Mouse (Mus musculus) spleen, postnatal 4 days (tissue): ENCODE data around the gene Mrgprh.
"Not testable (repeated sequence)": the region's sequence is repeated elsewhere in the genome, so short reads cannot be mapped to it uniquely, and the experiment has no call there.

ENCODE experiments used
- DNase-seq, 2 experiments: peaks; one replicate each; pipeline ENCODE4 v3.0.0; 2022; ENCODE audit warnings: low spot score in 2 of 2

The Mrgprh gene

GRCm38 (mm10) chr17:12868640-12869039, 7.2 kb upstream of the Mrgprh start:
- no peak for DNase-seq

DNA sequence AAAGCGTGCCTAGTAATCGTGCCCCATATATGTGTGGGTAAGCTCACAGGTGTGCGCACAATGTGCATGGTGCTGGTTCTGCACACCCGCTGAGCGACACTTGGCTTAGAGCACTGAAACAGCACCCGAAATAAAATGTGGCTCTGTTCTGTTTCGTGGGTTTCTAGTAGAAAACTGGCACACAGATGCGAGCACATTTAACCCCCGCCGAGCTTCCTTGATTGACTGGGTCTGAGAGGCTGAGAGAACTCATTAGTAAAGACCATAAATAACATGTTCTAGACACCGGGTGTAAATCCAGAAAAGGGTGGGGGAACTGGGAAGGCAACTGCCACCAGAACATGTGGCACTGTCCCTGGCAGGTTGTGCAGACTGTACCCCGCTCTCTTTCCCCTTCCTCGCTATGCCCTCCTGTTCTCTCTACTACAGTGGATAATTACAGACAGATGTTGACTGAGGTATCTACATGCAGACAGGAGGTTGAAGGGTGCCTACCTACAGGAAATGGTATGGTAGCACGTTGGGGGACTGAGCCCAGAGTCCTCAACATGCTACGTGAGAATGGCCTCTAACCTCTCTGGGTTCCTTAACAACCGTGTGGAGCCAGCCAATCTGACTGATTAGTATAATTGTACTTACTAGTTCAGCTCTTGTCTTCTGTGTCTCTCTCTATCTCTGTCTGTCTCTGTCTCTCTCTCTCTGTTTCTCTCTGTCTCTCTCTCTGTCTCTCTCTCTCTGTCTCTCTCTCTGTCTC, 3.4 kb upstream of the Mrgprh start:
- no peak for DNase-seq

DNA sequence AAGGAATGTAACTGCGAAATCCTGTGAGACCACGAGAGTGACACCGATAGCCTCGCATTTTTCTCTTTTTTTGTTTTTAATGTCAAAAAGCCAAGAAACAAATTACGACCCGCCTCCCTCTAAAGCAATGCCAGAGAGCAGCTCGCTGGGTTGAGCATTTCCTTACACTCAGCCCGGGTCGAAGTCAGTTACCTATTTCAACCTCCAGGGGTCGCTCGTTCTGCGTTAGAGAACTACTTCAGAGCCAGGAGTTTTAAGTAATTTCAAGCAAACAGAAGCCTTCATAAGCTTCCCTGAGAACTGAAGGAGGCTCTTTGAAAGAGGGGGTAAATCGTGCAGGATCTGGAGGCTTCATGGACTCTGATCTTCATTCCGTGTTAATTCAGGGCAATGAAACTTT, 4.3 kb downstream of the Mrgprh start:
- peak; percentile 74 to 88 for DNase-seq

GRCm38 (mm10) chr17:12881216-12881615, 5.4 kb downstream of the Mrgprh start:
- DNase-seq: no peak

GRCm38 (mm10) chr17:12886620-12887019, 10.8 kb downstream of the Mrgprh start:
- DNase-seq: no peak

DNA sequence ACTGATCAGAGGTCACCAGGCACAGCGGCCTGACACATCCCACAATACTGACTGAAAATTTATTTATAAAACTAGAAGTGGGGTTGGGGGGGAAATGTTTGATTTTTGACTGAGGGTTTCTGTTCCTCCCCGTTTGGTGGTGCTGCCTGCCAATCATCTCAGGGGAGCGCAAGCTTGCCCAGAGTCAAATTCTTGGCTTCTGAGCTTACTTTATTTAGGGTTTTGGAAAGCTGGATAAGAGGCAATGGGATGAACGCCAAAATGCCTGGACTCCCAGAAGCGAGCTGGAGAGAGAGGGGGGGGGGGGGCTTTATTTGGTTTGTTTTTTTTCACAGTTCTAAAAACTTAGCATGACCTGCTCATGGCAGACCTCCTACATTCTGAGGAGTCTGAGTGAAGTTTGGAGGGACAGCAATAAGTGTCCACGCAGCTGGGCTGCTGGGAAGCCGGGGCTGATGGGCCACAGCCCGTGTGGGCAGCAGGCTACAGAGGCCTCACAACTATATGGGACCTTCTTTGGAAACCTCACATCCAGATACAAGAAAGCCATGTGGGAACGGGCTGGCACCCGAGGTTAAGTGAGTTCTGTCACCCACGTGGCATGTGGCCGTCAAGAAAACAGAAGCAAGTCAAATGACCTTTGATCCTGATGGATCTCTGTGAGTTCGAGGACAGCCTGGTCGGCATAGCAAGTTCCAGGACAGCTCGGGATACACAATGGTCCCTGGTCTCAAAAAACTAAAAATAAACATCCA, 11.4 kb downstream of the Mrgprh start:
- DNase-seq: no peak

- no peak for DNase-seq
These were observed 15.2 kb downstream of the Mrgprh start for GRCm38 (mm10) chr17:12891054-12891453.

DNA sequence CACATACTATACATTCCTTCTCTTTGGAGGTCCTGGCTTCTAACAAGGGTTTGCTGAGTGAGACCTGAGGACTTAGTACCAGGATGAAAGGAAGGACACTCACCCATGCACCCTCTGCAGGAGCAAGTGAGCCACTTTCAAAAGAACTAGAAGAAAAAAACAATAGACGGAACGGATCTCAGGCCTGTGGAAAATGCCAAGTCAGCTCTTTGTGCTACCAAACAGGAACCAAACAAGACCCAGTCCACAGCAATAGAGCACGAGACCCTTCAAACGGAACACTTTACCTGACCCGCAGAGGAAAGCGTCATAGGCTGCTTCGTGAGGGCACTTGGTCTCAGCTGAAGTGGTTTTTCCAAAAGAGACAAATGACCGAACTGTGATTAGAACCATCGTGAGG, 16.2 kb downstream of the Mrgprh start:
- DNase-seq: no peak

DNA sequence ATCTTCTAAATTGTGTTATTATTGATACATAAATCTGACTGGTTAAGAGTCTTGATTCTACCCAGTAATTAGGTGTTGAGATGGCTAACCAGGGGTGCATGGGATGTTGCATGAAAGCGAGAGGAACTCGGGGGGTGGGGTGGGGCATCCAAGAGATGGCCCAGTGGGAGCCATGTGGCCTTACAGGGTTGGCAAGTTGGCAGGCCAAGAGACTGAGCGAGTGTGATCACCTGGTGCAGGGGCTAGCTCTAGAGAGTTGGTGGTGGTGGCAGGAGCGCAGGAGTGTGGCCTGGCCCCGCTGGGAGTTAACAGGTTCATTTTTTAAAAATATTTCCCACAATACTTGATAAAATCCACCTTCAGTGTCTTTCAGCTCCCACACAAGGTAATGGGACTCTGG, 21.8 kb downstream of the Mrgprh start:
- DNase-seq: no peak

- DNase-seq: not testable (repeated sequence)
These were observed 22.8 kb downstream of the Mrgprh start for GRCm38 (mm10) chr17:12898607-12899006.

DNA sequence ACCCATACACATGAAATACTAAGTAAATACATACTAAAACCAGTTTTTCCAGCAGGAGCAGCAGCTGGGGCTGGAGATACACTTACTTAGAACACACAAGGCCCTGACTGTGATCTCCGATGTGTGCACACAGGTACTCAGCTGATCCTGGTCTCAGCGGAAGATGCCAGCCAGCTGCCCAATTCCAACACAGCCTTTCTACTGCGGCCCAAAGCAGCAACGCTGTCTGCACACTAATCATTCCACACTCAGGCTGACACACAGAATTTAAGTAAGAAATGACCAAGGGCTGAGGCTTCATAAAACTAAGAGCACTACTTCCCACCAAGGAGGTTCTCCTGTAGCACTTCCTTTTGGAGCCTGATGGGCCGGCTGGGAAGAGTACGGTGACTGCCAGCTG, 26.5 kb downstream of the Mrgprh start:
- no peak for DNase-seq

DNA sequence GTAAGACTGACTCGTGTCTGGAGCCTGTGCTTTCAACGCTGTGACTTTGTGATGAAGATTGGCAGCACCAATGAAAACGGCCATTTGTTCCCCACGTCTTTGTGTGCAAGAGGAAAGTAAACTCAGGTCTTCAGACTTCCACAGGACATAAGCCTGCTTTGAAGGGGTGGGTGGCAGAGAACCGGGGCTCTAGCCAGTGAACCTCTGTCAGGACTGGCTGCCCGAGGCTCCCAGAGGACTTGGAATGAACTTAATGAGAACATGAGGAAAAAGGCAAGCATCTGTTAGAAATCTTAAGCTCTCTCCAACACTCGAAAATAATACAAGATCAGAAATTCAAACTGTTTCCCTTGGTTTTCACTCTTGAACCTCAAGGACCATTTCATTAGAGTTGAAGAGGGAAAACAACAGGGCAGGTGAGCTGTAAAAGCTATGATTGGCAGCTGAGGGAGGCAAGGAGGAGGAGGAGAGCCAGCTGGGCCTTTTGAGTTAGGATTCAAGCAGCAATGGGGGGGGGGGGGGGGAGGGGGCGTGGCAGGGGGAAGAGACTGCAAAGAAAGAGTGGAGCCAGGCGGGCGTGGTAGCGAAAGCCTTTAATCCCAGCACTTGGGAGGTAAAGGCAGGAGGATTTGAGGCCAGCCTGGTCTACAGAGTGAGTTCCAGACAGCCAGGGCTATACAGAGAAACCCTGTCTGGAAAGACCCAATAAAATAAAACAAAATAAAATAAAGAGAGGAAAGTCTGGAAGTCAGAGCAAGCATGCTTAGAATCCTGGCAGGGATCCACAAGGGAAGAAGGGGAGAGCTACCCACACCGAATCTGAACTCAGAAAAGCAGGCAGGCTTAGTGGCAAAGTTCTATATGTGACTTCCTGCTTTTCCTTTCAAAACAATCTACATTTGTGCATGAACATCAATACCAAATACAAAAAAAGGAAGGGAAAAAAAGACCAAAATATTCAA, 27.8 kb downstream of the Mrgprh start:
- no peak for DNase-seq

GRCm38 (mm10) chr17:12904349-12904748, 28.5 kb downstream of the Mrgprh start:
- DNase-seq: no peak

GRCm38 (mm10) chr17:12905810-12906209, 30.0 kb downstream of the Mrgprh start:
- DNase-seq: no peak

GRCm38 (mm10) chr17:12906436-12906835, 30.6 kb downstream of the Mrgprh start:
- DNase-seq: no peak

DNA sequence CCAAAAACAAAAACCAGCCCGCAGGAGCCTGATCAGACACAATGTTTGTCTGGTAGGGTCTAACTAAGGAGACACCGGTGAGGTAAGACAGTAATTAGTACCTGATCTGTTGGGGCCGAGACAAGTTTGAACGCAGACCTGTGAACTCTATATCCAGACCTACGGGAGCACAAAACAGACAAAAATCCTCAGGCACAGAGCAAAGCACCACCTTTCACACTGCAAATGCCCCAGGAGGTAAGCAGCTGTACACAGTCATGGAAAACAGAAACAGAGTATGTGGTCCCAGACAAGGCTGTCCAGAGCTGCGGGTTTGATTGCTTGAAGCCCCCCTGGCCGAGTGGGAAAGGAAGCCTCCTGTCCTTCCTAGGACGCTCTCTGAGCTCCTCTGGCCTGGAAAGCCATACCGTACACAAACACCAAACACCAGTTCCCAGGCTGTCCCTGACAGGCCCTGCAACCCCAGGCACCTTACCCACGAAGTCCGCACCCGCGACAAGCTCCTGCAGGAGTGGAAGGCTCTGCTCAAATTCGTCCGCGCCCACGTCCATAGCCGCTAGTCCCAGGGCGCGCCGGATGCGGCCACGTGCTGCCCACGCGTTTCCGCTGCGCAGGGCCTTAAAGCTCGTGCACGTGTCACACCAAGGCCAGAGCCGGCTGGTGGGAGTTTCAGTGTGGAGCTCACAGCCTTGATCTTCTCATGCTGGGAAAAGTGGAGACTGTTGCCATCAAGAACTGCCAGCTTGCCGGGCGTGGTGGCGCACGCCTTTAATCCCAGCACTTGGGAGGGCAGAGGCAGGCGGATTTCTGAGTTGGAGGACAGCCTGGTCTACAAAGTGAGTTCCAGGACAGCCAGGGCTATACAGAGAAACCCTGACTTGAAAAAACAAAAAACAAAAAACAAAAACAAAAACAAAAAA, 33.8 kb downstream of the Mrgprh start, which contains the start of gene Pnldc1:
Gene Pnldc1, minus strand, starts transcription at position 870 of the 920 bp plus-strand sequence.
- DNase-seq: no peak

DNA sequence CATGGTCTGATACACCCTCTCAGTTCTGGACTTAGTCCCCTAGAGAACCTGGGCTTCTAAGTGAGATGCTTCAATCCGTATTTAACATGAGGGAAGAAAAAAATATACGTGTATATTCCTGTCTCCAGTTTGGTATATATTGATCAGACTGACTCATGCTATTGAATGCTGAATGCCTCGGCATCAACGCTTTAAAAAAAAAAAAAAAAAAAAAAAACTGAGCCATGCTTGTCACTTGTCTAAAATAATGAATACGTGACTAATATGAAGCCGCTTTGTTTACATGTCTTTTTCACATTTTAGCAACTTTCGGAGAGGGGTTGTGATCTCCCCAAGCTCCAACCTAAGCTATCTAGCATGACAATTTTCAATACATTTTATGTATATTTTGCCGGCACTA, 34.6 kb downstream of the Mrgprh start:
- no peak for DNase-seq

DNA sequence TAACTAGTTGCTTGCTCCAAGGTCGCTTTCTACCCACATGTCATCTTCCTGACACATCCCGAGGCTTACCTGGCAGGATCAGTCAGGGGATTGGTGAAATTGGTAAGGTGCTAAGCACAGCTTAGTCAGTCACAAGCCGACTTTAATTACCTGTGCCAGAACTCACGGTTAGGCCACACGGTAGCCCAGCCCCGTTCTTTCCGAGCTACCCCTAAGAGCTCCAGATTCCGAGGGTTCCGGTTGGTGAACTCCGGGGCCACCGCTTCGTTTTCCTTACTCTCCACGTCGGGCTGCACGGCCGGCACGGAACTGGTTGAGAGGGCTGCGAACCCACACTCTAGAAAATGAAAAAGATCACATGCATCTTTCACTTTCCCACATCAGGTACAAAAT, 39.6 kb downstream of the Mrgprh start, which contains the start of gene Tcp1:
Gene Tcp1, plus strand, starts transcription at position 214 of the 393 bp plus-strand sequence.
- peak in 1 of 2 experiments; percentile 73 for DNase-seq

DNA sequence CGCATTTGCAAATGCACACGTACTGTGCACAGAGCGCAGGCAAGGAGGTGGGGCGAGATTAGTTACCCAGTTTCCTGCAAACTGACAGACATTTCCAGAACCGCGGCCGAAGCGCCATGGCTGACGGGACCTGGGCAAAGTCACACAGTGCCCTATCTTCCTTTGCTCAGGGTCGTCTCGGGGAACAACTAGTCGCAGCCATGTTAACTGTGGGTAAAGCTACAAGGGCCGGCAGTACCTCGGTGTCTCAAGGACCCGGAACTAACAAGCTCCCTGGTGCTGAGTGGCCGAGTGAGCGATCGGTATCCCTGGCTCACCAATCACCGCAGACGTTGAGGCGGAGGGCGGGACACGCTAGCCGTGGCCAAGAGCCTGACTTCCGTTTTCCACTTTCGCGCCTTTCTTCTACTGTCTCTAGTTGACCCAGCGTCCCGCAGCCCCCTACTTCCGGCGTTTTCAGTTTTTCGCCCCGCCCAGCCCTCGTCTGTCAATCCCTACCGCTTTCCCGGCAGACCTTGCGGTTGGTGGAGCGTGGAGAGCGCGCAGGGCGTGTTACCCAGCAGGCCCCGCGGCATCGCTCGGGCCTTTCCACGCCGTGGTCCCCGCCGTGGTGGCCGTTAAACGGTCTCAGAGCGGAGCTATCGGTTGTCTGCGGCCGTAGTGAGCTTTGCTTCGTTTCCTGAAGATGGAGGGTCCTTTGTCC, 40.2 kb downstream of the Mrgprh start, which contains the start of gene Mrpl18:
Gene Mrpl18, minus strand, starts transcription at position 465 of the 703 bp plus-strand sequence.
- peak; percentile 98 for DNase-seq
